Mouse (Mus musculus): ENCODE results near the gene Nek9. TPM values are rescaled to one million over a fixed set of nuclear protein-coding genes. Genes with fewer than 3 reads are reported as not detected.

Nek9 gene
- polyA plus RNA-seq, 1 experiment from 2014 or later = 9.5 TPM

DNA sequence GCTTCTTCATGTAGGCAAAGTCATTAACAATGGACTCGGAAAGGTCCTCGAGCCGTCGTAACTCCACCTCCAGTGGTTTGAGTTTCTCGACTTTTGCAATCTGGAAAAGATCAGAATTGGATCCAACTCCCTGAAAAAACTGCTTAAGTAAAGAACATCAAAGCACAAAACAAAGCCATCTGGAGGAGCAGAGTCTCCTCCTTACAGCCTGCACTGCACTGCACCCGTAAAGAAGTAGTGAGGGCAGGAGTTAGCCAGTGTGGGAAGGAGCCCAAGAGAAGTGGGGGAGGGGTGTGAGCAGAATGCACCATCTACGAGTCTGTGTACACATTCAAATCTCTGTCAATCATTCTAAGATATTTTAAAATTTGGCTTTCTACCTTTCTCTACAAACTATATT, 5.1 kb upstream of the Nek9 start:
- Histone ChIP-seq H3K4me3 (replicated peaks) (no peak overlapping the region), H3K4me2 (no peak overlapping the region), H3K36me3 (peaks cover 18% of the 10 kb centered on the region), H3K27ac (replicated peaks) (no peak overlapping the region), H3K9ac (replicated peaks) (no peak overlapping the region), H3K27me3 (replicated peaks) (no peaks in the 10 kb centered on the region), H3K9me3 (replicated peaks) (no peaks in the 10 kb centered on the region), H3K4me1 (peaks cover 8% of the 10 kb centered on the region; the same call in 1 of the 2 replicates)
- WGBS = 60% methylated on average over 7 of the region's 7 CpGs
- ATAC-seq (ENCODE audit: low FRiP score) = no peak

DNA sequence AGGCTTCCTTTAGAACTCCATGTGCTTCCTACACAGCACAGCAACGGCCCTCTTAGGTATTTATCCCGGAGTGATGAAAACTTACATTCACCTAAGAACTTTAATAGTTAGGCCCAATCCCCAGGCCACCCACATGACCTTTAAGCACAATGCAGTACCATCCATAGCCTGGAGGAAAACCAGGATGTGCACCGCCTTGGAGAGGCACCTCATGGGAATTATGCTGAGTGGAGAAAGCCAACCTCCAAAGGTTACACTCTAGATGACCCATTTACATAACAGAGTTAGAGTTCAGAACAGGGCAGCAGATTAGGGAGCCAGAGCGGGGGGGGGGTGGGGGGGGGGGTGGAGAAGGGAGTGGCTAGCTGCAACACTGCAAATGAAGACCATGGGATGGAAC, 3.1 kb upstream of the Nek9 start:
- Histone ChIP-seq H3K27me3 (replicated peaks) (no peaks in the 10 kb centered on the region), H3K27ac (replicated peaks) (no peak overlapping the region), H3K9ac (replicated peaks) (no peak overlapping the region), H3K4me2 (no peak overlapping the region), H3K9me3 (replicated peaks) (no peaks in the 10 kb centered on the region), H3K4me1 (peaks cover 18% of the 10 kb centered on the region), H3K36me3 (peaks cover 6% of the 10 kb centered on the region; the same call in 1 of the 2 replicates), H3K4me3 (replicated peaks) (no peak overlapping the region)
- no peak for ATAC-seq (ENCODE audit: low FRiP score)
- WGBS = 72% methylated on average over 4 of the region's 4 CpGs

DNA sequence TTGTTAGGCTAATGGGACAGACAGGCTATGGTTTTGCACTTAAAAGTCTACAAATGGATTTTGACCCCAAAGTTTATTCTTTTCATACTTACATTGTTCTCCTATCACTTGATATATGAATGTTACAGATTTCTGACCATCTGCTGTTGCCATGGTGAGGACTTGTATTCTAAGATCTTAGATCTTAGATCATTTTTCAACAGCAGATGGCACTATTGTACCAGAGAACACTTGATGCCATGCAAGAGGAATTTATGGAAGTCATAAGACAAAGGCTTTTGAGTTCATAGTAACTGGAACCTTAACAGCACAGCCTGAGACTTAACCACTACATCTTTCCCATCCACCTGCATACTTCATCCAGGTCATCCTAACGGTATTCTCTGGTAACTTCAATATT, 2.0 kb upstream of the Nek9 start:
- Histone ChIP-seq H3K4me2 (no peak overlapping the region), H3K27me3 (replicated peaks) (no peaks in the 10 kb centered on the region), H3K9me3 (replicated peaks) (no peaks in the 10 kb centered on the region), H3K9ac (replicated peaks) (no peak overlapping the region), H3K27ac (replicated peaks) (peak overlapping the region; percentile 61; the same call in 1 of the 2 replicates), H3K36me3 (peaks cover 9% of the 10 kb centered on the region; the same call in 1 of the 2 replicates), H3K4me1 (peaks cover 18% of the 10 kb centered on the region), H3K4me3 (replicated peaks) (no peak overlapping the region)
- no peak for ATAC-seq (ENCODE audit: low FRiP score)
- WGBS = 58% methylated on average over 1 of the region's 1 CpGs

DNA sequence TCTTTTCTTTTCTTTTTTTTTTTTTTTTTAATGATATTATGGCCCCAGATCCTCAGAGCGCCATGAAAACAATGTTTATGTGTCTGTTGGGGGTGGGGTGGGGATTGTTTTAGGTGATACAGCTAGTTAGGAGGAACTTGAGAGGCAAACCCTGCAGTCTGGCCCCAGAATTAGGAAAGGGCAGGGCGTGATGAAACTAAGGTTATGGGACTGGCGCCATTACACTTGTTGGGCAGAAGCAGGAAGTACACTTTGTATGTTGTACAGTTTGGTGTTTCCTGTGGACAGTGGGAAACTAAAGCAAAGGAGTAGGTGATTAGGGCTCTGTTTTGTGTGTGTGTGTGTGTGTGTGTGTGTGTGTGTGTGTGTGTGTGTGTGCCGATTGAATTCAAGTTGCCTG, 785 bp upstream of the Nek9 start:
- 49% methylated on average over 4 of the region's 4 CpGs for WGBS
- ATAC-seq (ENCODE audit: low FRiP score) = no peak
- Histone ChIP-seq H3K27me3 (replicated peaks) (no peaks in the 10 kb centered on the region), H3K9me3 (replicated peaks) (no peaks in the 10 kb centered on the region), H3K9ac (replicated peaks) (no peak overlapping the region), H3K4me1 (peaks cover 18% of the 10 kb centered on the region), H3K36me3 (peaks cover 10% of the 10 kb centered on the region; the same call in 1 of the 2 replicates), H3K4me3 (replicated peaks) (no peak overlapping the region), H3K27ac (replicated peaks) (no peak overlapping the region), H3K4me2 (peak overlapping the region; percentile 90)

DNA sequence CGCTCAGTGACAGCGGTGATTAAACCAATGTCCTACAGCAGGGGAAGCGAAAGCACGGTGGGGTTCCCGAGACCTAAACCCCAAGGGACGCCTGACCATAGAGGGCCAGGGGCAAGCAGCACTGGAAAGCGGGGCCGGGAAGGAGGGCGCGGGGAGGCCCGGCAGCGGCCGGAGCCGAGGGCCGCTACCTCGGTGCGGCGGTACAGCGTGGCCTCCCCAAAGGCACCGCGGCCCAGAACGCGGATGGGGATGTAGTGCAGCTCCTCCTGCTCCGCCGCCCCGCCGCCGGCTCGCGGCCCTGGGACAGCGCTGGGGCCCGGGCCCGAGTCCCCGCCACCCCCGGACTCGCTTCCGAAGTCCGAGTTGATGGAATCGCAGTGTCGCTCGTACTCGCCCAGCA, 347 bp downstream of the Nek9 start:
- under 1% methylated on average over 41 of the region's 42 CpGs for WGBS
- Histone ChIP-seq H3K4me2 (peak overlapping the region; percentile 90), H3K27me3 (replicated peaks) (no peaks in the 10 kb centered on the region), H3K4me3 (replicated peaks) (peak overlapping the region; percentile 96), H3K9ac (replicated peaks) (peak overlapping the region; percentile 97), H3K27ac (replicated peaks) (peak overlapping the region; percentile 87), H3K4me1 (peaks cover 18% of the 10 kb centered on the region), H3K36me3 (peaks cover 21% of the 10 kb centered on the region), H3K9me3 (replicated peaks) (no peaks in the 10 kb centered on the region)
- ATAC-seq (ENCODE audit: low FRiP score) = peak; percentile 65

DNA sequence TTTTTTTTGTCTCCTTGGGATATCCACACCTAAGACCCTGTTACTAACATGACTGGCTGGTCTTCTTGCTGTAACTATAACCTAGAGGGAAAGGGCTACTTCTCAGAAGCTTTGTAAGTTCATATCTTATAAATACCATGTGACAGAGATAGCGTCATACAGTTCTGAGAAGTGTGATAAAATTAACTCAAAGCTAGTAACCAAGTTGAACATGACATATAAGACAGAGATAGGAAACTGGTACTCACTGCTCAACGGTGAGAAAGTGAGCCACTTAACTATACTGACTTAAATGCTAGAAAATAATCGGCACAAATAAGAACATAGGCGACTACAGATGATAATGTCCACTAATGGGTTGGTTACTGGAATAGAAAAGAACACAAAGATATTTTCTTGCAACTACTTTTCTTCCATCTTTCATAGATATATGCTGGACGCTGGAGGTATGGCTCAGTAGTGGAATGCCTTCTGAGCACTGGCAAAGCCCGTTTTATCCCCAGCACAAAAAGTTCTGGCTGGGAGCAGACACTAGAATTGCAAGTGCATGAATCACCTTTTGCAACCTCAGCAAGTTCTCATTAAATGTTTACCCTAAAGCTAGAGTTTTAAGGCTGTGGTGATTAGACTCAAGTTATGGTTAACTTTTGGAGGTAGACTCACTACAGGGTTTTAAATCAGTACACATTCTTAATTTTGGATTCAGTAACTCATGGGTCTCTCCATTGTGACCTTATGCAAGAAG, 1.4 kb downstream of the Nek9 start:
- Histone ChIP-seq H3K4me2 (peak overlapping the region; percentile 90), H3K4me1 (peaks cover 18% of the 10 kb centered on the region), H3K9me3 (replicated peaks) (no peaks in the 10 kb centered on the region), H3K27me3 (replicated peaks) (no peaks in the 10 kb centered on the region), H3K27ac (replicated peaks) (no peak overlapping the region), H3K4me3 (replicated peaks) (peak overlapping the region; percentile 96), H3K36me3 (peaks cover 27% of the 10 kb centered on the region), H3K9ac (replicated peaks) (no peak overlapping the region)
- no peak for ATAC-seq (ENCODE audit: low FRiP score)
- 90% methylated on average over 6 of the region's 6 CpGs for WGBS

DNA sequence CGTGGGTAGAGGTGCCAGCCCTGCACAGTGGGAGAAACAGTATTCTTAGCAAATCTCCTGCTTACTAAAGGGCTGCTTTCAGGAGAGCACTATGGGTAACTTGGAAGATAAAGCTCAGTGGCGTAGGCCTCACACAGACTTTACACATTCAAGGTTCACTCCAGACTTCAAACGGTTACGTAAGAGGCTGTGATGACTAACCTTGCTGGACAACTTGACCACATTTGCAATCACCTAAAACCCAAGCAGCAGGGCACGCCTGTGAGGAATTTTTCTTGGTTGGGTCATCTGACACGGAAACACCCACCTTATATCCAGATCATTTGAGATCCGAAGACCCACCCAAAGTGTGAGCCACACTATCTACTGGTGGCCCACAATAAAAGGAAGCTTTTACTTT, 9.0 kb downstream of the Nek9 start:
- Histone ChIP-seq H3K36me3 (peaks cover 77% of the 10 kb centered on the region), H3K4me3 (replicated peaks) (no peak overlapping the region), H3K9ac (replicated peaks) (no peak overlapping the region), H3K27me3 (replicated peaks) (no peaks in the 10 kb centered on the region), H3K27ac (replicated peaks) (no peak overlapping the region), H3K4me2 (no peak overlapping the region), H3K9me3 (replicated peaks) (no peaks in the 10 kb centered on the region), H3K4me1 (no peaks in the 10 kb centered on the region)
- ATAC-seq (ENCODE audit: low FRiP score) = no peak
- WGBS = 92% methylated on average over 7 of the region's 7 CpGs

DNA sequence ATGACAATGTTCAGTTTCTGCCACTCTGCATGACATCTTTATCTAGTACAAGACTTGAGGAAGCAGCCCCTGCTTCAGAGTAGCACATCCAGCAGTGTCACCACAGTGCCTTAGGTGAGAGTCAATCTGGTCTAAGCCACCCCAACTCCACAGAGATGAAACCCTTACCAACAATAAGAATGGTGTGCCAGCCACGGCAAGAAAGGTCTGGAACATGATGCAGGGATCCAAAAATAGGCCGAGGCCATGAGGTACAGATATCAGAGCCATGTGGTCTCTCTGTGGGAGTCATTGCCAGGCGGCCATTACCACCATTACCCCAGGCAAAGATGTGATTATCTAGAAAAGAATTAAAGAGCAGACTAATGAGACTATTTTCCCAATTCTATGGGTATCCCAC, 30.5 kb downstream of the Nek9 start:
- Histone ChIP-seq H3K4me3 (replicated peaks) (no peak overlapping the region), H3K9me3 (replicated peaks) (no peaks in the 10 kb centered on the region), H3K9ac (replicated peaks) (no peak overlapping the region), H3K4me2 (no peak overlapping the region), H3K36me3 (peaks cover 93% of the 10 kb centered on the region), H3K27ac (replicated peaks) (no peak overlapping the region), H3K27me3 (replicated peaks) (no peaks in the 10 kb centered on the region), H3K4me1 (peaks cover 2% of the 10 kb centered on the region; the same call in 1 of the 2 replicates)
- ATAC-seq (ENCODE audit: low FRiP score) = no peak
- WGBS = 59% methylated on average over 3 of the region's 3 CpGs

DNA sequence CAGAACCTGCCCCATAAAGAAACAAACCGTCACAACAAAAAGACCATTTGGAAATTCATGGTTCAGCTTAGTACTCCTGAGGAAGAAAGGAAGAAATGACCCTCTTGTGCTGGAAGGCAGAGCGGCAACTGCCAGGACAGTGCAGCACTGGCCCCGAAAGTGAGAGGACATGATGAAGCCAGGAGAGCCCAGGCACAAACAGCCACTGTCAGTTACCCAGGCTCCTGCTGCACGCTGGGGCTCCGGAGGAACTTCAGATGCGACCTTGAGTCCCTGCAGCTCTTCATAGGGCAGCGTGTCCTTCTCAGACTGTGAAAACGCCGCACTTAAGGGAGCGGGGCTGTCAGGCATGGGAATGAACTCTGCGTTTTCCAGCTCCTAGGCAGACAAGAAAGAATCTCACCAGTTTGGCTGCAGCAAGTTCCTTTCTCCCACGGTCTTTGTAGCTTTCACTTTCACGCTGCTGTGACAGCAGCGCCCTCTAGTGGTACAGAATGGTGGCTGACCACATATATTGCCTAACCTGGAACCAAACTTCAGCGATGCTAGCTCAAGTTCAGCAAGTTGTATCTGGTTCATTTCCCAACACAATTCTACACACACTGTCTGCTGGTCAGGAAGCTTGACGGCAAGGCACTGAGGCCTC, 33.8 kb downstream of the Nek9 start:
- ATAC-seq (ENCODE audit: low FRiP score) = peak; percentile 77; the same call in 1 of the 2 replicates
- peaks cover 91% of the 10 kb centered on the region for H3K36me3 ChIP-seq
- no peaks in the 10 kb centered on the region for H3K27me3 ChIP-seq (replicated peaks)
- no peaks in the 10 kb centered on the region for H3K9me3 ChIP-seq (replicated peaks)
- peak overlapping the region; percentile 35; the same call in 1 of the 2 replicates for H3K27ac ChIP-seq (replicated peaks)
- H3K4me2 ChIP-seq = no peak overlapping the region
- no peak overlapping the region for H3K9ac ChIP-seq (replicated peaks)
- WGBS = 43% methylated on average over 16 of the region's 16 CpGs
- peaks cover 2% of the 10 kb centered on the region; the same call in 1 of the 2 replicates for H3K4me1 ChIP-seq
- no peak overlapping the region for H3K4me3 ChIP-seq (replicated peaks)

DNA sequence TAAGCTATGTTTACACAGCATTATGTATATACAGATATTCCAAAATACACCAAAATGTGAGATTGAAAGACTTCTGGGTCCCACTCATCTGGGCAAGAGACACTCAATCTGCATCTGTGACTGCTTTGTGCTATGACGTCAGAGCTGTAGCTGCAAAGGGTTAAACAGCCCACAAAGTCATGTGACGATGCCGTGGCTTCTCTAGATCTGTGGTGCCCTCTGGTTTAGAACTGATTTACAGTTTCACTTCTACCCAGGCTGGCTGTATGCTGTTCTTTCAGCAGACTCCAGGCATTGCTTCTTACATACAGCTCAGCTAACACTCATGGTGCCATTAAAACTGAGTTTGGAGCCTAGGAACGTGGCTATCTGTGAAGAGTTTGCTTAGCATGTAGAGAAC, 34.4 kb downstream of the Nek9 start:
- no peak overlapping the region for H3K4me2 ChIP-seq
- no peak overlapping the region for H3K27ac ChIP-seq (replicated peaks)
- peaks cover 92% of the 10 kb centered on the region for H3K36me3 ChIP-seq
- 67% methylated on average over 4 of the region's 4 CpGs for WGBS
- no peak for ATAC-seq (ENCODE audit: low FRiP score)
- H3K9ac ChIP-seq (replicated peaks) = no peak overlapping the region
- H3K27me3 ChIP-seq (replicated peaks) = no peaks in the 10 kb centered on the region
- no peaks in the 10 kb centered on the region for H3K9me3 ChIP-seq (replicated peaks)
- H3K4me3 ChIP-seq (replicated peaks) = no peak overlapping the region
- peaks cover 2% of the 10 kb centered on the region; the same call in 1 of the 2 replicates for H3K4me1 ChIP-seq

DNA sequence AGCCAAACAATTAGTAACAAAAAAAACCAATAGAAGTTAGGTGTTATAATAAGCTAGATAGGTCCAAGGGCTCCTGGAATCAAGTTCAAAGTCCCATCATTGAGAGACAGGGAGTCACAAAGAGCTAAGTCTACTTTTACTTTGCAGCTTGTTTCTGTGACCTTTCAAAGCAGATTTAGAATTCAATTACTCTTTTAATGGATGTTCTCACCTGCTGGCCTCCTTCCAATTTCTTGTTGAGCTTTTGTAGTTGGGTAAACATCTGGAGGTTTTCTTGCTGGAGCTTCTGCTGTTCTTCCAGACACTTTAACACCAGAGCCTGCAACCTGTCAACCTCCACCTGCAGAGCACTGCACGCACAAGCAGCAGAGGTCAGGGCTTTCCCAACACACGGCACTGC, 35.9 kb downstream of the Nek9 start:
- H3K4me3 ChIP-seq (replicated peaks) = no peak overlapping the region
- H3K4me1 ChIP-seq = peaks cover 4% of the 10 kb centered on the region; the same call in 1 of the 2 replicates
- H3K27ac ChIP-seq (replicated peaks) = no peak overlapping the region
- no peak overlapping the region for H3K9ac ChIP-seq (replicated peaks)
- H3K9me3 ChIP-seq (replicated peaks) = no peaks in the 10 kb centered on the region
- no peak overlapping the region for H3K4me2 ChIP-seq
- WGBS = 86% methylated on average over 2 of the region's 2 CpGs
- H3K27me3 ChIP-seq (replicated peaks) = no peaks in the 10 kb centered on the region
- ATAC-seq (ENCODE audit: low FRiP score) = no peak
- peaks cover 78% of the 10 kb centered on the region for H3K36me3 ChIP-seq

DNA sequence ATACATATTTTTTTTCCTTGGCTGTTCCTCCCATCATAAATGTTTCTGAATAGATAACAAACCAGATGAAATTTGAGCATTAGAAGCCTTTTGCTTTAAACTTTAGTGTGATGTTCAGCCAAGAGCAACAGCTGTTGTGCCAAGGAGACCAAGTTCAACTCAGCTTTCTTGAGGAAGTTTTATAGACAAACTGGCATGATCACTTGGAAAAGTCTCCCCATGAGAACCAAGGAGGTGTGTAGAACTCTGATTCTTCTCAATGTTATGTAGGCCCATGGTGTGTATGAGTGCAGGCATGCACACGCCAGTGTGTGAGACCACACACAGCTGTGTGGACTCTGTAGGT, 40.4 kb downstream of the Nek9 start:
- Histone ChIP-seq H3K27ac (replicated peaks) (no peak overlapping the region), H3K9ac (replicated peaks) (no peak overlapping the region), H3K4me2 (no peak overlapping the region), H3K9me3 (replicated peaks) (no peaks in the 10 kb centered on the region; the same call in 1 of the 2 replicates), H3K27me3 (replicated peaks) (no peaks in the 10 kb centered on the region), H3K36me3 (peaks cover 38% of the 10 kb centered on the region), H3K4me1 (peaks cover 10% of the 10 kb centered on the region), H3K4me3 (replicated peaks) (no peak overlapping the region)
- ATAC-seq (ENCODE audit: low FRiP score) = no peak
- 81% methylated on average over 1 of the region's 1 CpGs for WGBS

All from neural tube, embryonic 15.5 days (tissue).